Mouse (Mus musculus): ENCODE data around the gene Card9.
"Not testable (repeated sequence)": the region's sequence is repeated elsewhere in the genome, so short reads cannot be mapped to it uniquely, and the experiment has no call there.

The Card9 gene

DNA sequence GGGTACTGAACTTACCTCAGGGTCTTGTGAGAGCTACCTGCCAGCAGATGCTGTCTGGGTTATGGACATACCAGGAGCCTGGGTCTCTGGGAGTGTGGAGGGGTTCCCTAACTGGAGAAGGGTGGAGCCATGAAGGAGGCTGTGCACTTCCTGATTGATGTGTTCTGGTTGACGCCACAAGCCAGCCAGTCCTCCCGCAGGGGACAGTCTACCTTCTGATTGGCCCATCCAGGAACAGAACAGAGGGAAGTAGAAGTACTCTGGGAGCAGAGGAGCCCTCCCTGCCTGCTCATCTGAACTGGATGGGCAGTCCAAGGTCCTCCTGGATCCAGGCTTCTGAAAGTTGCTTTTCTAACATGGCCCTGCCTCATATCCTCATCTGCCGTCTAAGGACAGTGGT, at the start of gene Card9:
TSS of gene Card9 (minus strand) at position 147 of the 400 bp plus-strand sequence.
- DNase-seq (ENCODE audit: low spot score): no peak

DNA sequence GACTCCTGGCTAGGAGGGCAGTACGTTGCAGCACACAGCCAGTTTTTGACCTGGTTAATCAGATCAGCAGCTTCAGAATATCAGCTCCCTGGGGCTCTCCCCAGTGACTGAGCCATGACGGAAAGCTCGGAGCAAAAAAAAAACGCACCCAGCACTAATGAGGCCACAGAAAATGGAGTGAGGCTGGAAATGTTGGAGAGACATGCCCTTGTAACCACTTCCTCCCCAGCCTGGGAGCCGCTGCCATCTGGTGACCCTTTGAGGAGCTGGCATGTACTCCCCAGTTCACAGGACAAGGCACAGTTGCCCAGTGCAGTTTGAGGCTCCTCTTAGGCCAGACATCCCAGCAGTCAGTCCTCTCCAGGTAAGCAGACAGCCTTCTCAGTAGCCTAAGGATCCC, 49.4 kb upstream of the Card9 start:
- DNase-seq (ENCODE audit: low spot score): no peak

DNA sequence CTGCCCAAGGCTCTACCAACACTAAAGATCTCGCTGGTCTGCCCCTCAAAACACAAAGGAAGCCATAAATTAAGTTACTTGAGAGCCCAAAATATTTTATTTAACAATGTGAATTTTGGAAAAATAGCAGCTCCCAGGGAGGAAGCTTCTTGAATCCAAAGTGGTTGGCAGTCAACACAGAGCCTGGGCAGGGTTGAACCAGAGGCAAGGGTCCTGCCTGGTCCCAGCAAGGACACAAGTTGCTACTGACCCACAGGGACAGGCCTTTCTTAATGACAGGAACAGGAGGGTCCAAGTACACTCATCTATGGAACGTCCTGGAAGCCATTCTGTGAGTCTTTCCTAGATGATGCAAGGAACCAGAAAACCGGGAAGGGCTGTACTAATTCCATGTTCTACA, 48.6 kb upstream of the Card9 start:
- DNase-seq (ENCODE audit: low spot score): no peak

DNA sequence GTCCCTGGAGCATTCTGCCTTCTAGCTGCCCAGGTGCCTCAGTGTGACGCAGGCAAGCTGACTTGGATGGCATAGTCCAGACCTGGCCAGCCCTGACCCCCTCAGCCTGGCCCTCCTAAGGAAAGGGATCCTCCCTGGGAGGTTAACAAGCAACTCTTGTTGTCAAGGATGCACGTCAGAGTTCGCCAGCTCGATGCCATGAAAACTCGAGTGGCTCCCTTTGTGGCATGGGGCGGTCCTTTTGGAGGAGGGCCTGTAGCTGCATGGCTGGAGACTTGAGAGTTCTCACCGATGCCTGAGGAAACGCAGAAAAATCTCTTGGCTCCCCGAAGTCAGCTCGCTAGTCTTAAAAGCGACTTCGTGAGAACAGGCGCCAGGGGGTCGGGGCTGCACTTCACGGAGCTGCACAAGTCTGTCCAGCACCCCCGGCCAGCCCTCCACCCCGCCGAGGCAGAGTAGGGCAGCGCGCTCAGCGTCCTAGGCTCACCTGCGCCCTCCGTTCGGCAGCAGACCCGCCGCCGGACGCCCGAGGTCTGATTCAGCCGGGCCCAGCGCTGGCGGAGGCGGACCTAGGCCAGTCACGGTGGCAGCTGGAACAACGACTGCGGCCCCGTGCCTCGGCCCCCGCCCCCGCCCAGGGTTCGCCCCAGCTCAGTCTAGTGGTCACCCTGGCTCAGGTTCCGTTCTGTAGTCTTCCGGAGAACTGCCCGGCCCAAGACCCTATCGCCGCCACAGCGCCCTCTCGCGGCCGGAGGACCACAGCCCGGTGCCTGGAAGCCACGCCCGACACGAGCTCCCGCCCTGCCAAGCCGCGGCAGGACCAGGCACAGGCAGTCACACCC, 48.0 kb upstream of the Card9 start, which contains the start of gene Inpp5e:
TSS of gene Inpp5e (minus strand) at position 689 of the 842 bp plus-strand sequence.
- DNase-seq (ENCODE audit: low spot score): peak; percentile 97

DNA sequence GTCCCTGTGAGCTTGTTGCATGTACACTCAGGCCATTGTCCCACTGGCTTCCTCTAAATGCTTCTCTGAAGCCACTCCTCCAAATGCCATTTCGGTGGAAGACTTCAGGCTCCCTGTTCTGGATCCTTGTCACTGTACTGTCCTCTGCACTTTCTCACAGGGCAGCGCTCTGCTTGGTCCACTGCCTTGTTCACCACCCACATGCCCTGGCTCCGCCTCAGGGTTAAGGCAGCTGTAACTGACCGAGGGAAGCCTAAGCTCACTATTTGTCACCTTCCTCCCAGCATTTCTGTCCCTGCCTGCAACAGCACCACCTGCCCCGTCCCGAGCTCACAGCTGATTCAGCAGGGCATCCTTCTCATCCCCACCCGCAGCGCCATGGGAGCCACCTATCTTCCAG, 42.6 kb upstream of the Card9 start:
- DNase-seq (ENCODE audit: low spot score): no peak

DNA sequence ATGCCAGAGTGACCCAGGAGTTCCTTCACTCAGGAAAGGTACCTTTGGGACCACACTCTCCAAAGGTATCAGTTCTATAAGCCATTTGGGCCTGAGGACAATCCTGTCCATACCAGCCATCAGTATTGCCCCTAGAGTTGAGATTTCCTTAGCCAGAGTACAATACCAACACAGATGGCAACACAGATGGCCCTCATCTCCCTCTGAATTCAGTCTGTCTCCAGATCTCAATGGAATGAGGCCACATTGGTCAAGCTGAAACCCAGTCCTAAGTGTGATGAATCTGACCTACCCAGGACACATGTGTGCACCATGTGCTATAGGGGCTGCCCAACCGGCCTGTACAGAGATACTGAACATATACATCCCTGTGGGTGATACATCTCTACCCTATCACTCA, 41.5 kb upstream of the Card9 start:
- no peak for DNase-seq (ENCODE audit: low spot score)

DNA sequence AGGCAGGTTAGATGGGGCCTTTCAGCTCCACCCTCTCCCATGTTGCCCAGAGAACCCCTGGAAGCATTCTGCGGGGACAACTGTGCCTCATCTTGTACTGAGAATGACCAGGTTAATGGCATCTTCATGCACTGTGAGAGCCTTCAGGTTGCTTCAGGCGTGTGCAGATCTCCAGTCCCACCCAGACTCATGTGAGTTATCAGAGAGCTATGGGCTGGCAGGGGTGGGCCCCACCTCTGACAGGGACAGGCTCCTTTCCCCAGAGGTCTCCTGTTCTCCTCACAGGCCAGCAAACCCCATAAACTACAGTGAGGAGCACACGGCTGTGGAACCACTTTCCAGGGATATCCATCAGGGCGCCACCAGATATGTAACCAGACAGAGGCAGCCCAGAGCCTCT, 40.3 kb upstream of the Card9 start:
- no peak for DNase-seq (ENCODE audit: low spot score)

DNA sequence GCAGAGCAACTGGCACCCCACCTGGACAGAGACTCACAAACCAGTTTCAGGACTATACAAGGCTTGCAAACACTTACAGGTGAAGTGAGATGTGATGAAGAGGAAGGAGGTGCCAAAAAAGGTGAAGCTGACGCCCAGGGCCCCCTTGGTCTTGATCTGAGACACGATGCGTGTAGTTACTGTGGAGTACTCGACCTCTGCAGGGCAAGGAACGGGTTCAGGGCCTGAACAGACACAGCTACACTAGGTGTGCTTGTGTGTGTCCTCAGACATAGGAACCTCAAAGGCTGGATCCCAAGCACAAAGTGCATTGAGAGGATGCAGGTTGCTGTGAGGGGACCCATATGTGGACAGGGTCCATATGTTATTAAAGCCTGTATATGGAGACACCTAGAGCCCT, 39.6 kb upstream of the Card9 start:
- no peak for DNase-seq (ENCODE audit: low spot score)

DNA sequence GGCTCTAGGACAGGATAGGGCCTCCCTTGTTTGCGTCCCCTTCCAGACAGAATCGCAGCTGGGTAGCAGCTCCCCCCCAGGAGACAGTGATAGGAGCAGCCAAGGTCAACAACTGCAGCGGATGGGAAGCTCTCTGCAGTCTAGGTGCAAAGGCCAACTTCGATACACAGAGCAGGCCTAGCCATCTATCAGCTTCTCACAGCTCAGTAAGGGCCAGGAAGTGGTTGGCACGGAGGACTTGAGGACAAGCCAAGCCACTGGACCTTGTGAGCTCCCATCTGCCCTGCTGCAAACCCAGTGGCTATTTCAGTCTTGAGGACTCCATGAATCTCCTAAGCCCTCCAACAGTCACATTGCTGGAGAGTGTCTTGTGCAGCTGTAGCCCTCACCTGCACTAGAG, 38.9 kb upstream of the Card9 start:
- no peak for DNase-seq (ENCODE audit: low spot score)

DNA sequence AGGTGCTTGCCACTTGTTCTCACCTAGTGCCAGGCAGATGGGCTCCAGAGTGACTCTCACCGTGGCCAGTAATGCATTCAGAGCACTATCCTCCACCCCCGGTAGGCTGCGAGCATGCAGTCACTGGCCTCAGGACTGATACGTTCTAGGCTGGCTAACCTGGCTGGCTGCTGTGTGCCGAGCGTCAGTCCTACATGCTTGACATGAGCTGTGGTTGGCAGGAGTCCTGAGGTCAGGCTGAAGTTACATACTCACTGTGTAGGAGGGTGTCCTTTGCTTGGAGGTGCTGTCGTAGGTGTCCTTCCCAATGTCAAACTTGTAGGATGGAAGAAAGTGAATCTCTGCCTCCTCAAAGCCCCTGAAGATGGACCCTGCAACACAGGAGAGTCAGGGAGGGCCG, 38.3 kb upstream of the Card9 start:
- no peak for DNase-seq (ENCODE audit: low spot score)

DNA sequence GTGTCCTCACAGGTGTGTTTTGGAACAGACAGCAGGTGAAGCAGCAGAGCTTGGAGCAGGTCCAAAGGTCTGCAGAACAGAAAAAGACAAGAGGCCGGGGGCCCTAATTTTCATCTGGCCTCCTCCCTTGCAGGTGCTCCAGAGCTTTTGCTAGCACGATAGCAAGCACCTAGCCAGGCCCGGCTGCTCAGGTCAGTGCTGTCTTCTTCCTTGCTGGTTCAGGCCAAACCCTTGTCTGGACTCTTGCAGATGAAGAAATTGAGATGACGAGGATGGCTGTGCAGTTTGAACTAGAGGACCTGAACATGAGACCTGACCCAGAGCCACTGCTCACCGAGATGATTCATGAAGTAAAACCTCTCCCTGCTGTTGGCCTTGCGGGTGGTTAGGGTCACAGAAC, 30.9 kb upstream of the Card9 start:
- DNase-seq (ENCODE audit: low spot score): no peak

DNA sequence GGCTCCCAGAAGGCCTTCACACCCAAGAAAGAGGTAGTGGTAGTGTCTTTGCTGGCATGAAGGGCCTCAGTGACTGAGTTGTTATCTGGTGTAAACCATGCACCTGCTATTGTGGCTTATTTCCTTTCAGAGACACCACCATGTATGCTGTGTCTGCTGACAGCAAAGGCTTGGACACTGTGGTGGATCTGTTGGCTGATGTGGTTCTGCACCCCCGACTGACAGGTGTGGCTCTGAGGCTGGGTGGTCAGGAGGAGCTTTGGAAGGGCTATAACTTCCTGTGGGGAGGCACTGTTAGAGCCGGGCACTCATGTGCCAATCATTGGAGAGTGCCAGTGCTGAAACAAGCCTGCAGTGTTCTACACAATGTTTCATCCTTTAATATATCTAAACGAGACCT, 30.2 kb upstream of the Card9 start:
- no peak for DNase-seq (ENCODE audit: low spot score)

DNA sequence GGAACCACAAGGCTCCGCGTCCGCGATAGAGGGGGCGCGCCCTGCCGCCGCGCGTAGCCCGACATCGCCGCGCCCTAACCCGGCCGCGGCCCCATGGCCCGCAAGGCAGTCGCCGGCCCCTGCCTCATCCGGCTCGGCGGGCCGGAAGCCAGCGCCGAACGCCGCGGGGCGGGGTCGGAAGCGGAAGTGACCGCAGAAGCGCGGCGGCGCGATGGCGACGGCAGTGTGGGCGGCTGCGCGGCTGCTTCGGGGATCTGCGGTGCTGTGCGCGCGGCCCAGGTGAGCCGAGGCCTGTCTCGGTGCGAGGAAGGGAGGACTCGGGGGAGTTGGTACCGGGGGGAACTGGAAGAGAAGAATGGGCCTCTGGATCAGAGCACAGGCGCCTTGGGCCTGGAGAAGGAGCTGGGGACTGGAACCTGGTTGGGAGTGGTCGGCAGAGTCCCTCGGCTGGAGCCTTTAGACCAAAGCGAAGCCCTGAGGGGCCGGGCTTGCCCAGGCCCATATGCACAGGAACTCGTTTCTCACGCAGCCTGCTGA, 28.5 kb upstream of the Card9 start, which contains the start of the genes Entr1 and Pmpca:
TSS of gene Entr1 (minus strand) at position 163 of the 537 bp plus-strand sequence.
TSS of gene Pmpca (plus strand) at position 186 of the 537 bp plus-strand sequence.
- peak; percentile 91 for DNase-seq (ENCODE audit: low spot score)

DNA sequence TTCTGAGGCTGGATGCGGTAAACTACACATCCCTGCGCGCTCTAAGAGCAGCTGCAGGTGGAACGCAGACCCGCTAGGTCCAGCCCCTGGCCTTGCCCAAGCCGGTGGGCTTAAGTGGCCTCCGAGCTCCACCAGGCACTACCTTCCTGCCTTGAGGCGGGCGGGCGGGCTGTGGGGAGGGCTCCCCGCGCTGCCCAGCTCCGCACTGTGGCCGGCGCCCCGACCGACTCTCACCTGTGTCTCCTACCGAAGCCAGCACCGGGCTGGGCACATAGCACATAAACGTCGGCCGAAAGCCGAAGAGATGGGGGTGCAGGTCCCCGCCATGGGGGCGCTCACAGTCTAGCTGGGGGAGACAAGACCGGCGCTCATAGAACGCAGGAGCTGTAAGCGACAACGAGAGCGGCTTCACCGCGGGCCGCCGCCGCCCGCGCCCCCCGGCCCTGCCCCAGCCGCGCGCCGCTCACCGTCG, 28.0 kb upstream of the Card9 start:
- peak; percentile 12 for DNase-seq (ENCODE audit: low spot score)

DNA sequence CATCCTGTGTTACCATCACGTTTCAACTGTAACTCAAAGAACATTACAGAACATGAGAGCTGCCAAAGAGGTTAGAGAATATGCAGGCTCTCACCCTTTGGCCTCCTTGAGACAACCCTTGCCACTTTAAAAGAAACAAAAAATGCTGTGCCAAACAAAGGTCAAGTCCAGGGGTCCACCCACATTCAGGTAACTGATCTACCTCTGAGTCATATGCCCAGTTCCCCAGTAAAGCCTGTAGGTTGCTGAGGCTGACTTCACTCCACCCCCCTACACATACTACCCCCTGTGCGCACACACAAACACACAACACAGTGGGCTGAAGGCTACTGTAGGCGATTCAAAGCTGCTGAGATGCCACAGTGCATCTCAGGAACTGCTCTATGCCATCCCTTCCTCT, 27.0 kb upstream of the Card9 start:
- DNase-seq (ENCODE audit: low spot score): no peak

DNA sequence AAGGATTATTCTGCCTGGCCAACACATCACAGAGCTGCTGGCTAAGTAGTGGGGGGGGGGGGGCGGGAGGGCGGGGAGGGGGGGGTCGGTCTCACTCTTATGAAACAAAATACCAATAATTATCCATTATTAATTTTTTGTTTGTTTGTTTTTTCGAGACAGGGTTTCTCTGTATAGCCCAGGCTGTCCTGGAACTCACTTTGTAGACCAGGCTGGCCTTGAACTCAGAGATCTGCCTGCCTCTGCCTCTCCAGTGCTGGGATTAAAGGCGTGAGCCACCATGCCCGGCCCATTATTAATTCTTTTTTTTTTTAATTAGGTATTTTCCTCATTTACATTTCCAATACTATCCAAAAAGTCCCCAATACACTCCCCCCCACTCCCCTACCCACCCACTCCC, 20.2 kb upstream of the Card9 start:
- not testable (repeated sequence) for DNase-seq (ENCODE audit: low spot score)

DNA sequence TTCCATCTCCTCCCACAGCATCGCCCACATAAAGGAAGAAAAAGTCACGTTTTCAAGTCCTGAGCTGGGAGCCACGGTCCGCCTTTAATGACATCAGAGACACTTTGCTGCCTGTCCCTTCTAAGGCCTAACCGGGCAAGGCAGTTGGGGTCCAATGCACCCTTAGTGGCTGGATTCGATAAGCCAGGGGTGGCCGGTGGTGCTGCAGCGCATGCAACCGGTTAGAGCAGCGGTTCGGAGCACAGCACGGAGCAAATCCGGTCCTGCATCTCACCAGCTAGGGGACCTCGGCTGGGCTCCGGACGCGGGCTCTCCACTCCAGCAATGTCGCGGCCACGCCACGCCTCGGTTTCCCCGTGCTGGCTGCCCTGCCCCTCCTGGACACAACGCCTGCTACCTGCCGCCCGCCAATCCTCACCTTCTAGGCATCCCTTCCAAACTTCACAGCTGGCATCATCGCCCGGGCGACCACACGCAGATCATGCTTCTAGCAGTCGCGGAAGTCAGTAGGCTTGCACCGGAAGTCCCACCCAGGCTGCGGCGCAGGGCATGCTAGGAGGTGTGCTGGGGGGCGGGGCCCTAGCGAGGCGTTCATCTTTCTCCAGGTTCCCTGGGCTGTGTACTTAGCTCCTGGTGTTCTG, 19.5 kb upstream of the Card9 start, which contains the start of gene Snapc4:
TSS of gene Snapc4 (minus strand) at position 523 of the 641 bp plus-strand sequence.
- DNase-seq (ENCODE audit: low spot score): peak; percentile 91

DNA sequence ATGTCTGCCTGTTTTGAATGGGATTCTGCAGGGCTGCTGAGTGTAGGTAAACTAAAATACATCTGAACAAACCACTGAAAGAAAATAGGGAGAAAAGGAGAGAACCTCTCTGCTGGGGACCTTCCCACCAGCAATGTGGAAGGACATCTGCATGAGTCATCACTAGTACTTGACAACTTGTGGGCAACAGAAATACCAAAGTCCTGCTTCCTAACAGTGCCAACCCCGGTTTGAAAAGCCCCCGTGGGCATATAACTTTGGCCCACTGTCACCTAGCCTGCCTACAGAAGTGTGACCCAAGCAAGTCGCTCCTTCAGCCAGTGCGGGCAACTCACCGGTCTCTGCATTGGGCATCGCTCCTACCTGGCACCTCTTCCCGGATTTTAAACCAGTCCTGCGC, 11.7 kb upstream of the Card9 start:
- DNase-seq (ENCODE audit: low spot score): no peak

DNA sequence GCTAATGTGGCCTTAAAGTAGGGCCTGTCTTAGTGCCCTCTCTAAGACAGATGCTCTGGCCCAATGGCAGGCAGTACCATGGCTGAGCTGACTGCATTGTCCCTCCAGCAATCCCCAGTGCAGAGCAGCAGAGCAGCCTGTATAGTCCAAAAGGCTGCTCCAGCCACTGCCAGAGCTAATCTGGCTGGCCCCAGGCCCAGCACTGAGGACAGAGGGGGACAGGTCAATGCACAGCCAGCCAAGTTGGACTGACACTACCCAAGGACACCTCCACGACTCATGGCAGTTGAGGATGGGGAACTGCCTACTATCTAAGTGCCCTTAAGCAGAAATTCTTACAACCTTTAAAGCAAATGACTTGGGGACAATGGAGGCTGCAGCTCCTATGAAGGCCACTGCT, 7.9 kb upstream of the Card9 start:
- DNase-seq (ENCODE audit: low spot score): no peak

DNA sequence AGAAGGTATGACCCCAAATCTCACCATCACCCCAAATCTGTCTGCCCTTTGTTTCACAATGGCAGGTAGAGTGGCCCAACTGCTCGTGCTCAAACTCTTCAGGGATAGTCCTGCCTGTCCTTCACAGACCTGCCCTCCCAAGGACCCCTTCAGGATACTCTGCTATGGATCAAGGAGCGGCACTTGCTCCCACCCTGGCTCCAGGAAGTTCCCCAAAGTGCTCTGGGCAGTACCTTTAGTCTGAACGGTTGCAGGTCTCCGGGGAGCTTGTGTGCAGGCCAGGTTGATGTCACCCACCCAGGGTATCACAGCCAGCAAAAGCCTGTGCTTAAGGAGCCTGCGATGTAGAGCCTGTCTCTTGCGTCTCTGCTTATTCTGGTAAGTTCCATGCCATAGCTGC, 7.2 kb upstream of the Card9 start:
- DNase-seq (ENCODE audit: low spot score): no peak

DNA sequence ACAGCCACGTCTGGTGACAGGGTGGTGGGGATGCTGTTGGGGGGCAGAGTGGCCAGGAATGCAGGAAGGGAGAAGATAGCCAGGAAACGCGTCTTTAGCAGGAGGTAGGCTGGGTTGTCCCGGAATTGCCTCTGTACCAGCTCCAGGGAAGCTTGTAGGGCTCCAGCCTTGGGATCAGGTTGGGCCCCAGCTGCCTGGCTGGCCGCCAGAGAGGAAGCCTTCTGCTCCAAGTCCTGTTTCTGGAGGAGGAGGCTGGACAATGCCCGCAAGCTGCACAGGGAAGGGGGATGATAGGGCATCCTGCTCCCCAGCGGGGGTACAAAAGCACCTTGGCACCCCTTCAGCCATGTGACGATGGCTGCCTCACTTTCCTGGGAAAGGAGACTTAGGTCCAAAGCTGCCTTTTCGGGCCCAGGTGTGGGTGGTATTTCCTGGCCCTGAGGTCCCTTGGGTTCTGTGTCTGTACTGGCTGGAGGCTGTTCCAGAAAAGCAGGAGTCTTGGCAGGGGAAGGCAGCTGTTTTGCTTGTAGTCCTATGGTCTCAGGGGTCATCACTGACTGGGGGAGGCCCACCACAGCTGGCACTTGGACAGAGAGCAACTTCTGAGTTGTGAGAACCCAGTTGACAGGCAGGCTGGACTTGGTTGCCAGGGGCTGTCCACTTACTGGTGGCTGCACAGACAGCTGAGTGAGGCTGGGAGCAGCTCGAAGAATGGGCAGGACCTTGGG, 4.2 kb upstream of the Card9 start:
- no peak for DNase-seq (ENCODE audit: low spot score)

DNA sequence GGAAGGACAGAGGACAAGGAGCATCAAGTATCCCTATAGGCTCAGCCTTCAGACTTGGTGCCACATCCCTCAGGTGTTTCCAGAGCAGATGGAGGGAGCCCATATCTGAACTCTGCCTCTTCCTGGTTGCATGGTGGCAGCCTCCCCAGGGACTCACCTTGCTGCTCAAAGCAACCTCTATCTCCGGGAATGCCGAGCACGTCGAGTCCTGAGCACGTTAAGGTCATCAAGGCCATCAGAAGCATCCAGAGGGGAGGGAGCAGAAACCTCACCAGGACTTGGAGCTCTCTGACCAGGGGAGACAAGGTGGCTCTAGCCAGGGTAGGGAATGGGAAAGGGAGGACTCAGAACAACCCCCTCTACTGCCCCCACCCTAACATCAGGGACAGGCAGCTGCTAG, 2.8 kb upstream of the Card9 start:
- DNase-seq (ENCODE audit: low spot score): no peak
